Mouse (Mus musculus) testis, adult 2 months (tissue): ENCODE measurements around the gene Nol7. TPM values are rescaled to one million over a fixed set of nuclear protein-coding genes. Genes with fewer than 3 reads are reported as not detected.

Source experiments
- H3K27ac ChIP-seq: fragments of 200-500 bp; 2 replicates; pipeline ENCODE4 v1.5.1; 2012; ENCODE audit warnings: low read depth, low read length; ENCODE audit not compliant: control insufficient read depth, insufficient read depth
- H3K27me3 ChIP-seq: fragments of 200-500 bp; 2 replicates; pipeline ENCODE4 v1.6.1; 2012; ENCODE audit warnings: mild to moderate bottlenecking, low read length, moderate library complexity; ENCODE audit not compliant: control insufficient read depth, insufficient read depth
- H3K36me3 ChIP-seq: fragments of 200-500 bp; 2 replicates; pipeline ENCODE4 v1.6.1; 2012; ENCODE audit warnings: mild to moderate bottlenecking, low read length; ENCODE audit not compliant: control insufficient read depth, insufficient read depth
- H3K4me1 ChIP-seq: fragments of 200-500 bp; 2 replicates; pipeline ENCODE4 v1.6.1; 2012; ENCODE audit warnings: low read length; ENCODE audit not compliant: control insufficient read depth, insufficient read depth
- H3K4me3 ChIP-seq: fragments of 200-500 bp; 2 replicates; pipeline ENCODE4 v1.5.1; 2012; ENCODE audit warnings: low read depth, mild to moderate bottlenecking, low read length, moderate library complexity, mixed read lengths; ENCODE audit not compliant: control insufficient read depth
- CTCF ChIP-seq: fragments of 200-500 bp; IDR thresholded peaks from 2 replicates; pipeline ENCODE4 v1.5.1; 2012; ENCODE audit warnings: low read depth, mild to moderate bottlenecking, inconsistent platforms, low read length, moderate library complexity; ENCODE audit not compliant: control insufficient read depth, insufficient read depth, insufficient replicate concordance
- POLR2A ChIP-seq: fragments of 200-500 bp; IDR thresholded peaks from 2 replicates; pipeline ENCODE4 v1.6.1; 2012; ENCODE audit warnings: low read depth, mild to moderate bottlenecking, inconsistent platforms, low read length, moderate library complexity; ENCODE audit not compliant: control insufficient read depth
- polyA plus RNA-seq: library from polyadenylated mRNA; depleted of rRNA; stranded (reverse); fragments of >200 nt; gene quantifications from 2 replicates; pipeline ENCODE4 v1.2.3, GENCODE M21; 2012

The Nol7 gene
- polyA plus RNA-seq, 1 experiment, result 7.6 TPM

DNA sequence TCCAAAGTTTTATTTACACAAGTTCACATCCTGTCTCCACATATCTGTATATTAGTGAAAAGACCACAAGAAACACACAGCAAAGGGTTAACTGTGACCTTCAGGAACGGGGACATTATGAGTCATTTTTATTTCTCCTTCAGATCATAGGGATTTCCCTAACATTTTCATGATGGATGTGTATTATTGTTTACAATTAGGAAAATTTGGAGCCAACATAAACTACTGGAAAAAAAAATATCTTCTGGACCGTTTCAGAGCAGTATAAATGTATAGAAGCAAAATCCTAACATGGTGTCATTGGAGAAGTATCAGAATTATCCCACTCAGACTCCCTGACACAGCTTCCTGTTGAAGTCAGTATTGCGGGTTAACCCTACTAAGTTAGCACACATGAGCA lies 18.2 kb upstream of the Nol7 start:
- H3K36me3 ChIP-seq, result no peaks in the 10 kb centered on the region
- H3K4me1 ChIP-seq, result no peaks in the 10 kb centered on the region
- H3K27me3 ChIP-seq, result no peaks in the 10 kb centered on the region

DNA sequence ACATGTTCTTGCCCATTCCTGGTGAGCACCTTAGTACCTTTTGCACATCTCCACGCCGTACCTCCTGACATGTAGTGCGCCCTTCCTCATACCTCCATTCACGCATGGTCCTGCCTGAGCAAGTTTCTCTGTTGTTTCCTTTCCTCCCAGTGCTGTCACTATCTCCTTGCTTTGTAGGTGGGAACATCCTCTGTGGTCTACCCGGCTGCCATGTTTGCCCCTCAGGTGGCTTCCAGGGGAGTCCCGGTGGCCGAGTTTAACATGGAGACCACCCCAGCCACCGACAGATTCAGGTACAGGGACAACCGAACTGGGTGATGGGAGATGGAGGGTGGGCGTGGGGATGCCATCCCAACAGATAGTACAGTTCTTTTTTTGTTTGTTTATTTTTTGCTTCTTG lies 12.9 kb upstream of the Nol7 start:
- no peaks in the 10 kb centered on the region for H3K27me3 ChIP-seq
- TF ChIP-seq POLR2A (no peak), CTCF (no peak)
- no peak overlapping the region for H3K27ac ChIP-seq
- H3K4me1 ChIP-seq, result no peaks in the 10 kb centered on the region
- H3K36me3 ChIP-seq, result no peaks in the 10 kb centered on the region
- no peak overlapping the region for H3K4me3 ChIP-seq

More for the DNA sequence above, 18.2 kb upstream of the Nol7 start:
- no peak overlapping the region for H3K4me3 ChIP-seq
- H3K27ac ChIP-seq, result no peak overlapping the region
- TF ChIP-seq POLR2A (no peak), CTCF (no peak)

DNA sequence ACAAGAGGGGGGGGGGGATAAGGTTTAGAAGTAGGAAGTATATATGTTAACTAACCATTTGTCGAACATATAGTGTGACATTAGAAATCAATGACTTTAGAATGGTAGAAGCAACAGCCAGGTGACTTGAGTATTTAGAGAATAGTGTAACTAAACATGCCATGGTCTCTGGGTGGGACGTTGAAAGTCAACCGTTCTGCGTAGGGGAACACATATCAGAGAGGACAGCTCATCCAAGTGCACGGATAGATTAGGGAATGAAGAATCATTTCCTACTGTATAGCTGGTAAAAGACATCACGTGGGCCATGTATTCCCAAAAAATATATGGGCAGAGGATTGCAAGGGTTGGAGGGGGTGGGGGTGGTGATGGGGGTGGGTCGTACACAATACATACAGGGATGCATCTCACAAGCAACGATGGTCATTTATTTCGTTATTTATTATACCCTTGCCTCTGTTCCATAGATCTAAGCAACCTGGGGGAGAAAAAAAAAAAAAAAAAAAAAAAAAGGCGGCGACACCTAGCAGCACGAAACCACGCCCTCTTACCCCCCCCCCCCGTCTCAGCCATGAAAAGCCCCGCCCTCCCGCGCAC lies 392 bp upstream of the Nol7 start:
- Histone ChIP-seq H3K27me3 (no peaks in the 10 kb centered on the region), H3K27ac (no peak overlapping the region), H3K36me3 (no peaks in the 10 kb centered on the region; the same call in 1 of the 2 replicates), H3K4me3 (peak overlapping the region; percentile 96; the same call in 1 of the 2 replicates), H3K4me1 (peaks cover 6% of the 10 kb centered on the region)
- TF ChIP-seq POLR2A, result no peak
- TF ChIP-seq CTCF, result no peak

DNA sequence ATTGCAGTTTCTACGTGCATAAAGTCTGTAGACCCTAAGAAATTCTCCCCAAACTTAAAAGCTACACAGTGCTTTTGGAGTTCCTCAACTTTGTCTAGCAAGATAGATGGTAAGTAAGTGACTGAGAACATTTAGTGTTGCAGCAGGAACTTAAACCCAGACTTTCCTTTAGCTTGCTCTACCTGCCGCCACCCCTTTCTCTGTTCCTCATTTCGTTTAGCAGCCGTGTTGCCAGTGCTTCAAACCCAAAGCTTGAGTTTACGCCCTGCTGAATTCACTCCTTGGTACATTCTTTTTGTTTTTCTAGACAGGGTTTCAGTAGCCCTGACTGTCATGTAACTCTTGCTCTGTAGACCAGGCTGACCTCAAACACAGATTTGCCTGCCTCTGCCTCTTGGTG lies 1.4 kb downstream of the Nol7 start:
- Histone ChIP-seq H3K4me1 (peaks cover 6% of the 10 kb centered on the region), H3K27me3 (no peaks in the 10 kb centered on the region), H3K36me3 (no peaks in the 10 kb centered on the region; the same call in 1 of the 2 replicates), H3K4me3 (no peak overlapping the region), H3K27ac (no peak overlapping the region)
- TF ChIP-seq POLR2A (no peak), CTCF (no peak)

DNA sequence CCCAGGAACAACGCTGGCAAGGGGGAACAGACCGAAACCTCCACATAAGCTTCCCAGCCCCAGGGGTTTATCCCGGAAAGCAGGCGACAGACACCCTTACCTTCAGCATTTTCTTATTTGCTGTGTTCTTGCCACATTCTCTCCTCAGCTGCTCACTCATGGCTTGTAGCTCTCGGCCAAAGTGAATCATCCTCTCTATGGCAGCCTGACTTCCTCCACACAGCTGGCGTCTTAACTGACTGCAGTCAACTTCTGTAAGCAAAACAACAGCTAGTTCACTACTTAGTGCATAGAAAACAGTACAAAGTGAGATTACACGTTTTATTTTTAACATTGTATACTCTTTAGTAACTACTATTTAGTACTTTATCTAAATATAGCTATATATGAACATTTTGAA lies 14.1 kb downstream of the Nol7 start:
- peaks cover 4% of the 10 kb centered on the region for H3K36me3 ChIP-seq

DNA sequence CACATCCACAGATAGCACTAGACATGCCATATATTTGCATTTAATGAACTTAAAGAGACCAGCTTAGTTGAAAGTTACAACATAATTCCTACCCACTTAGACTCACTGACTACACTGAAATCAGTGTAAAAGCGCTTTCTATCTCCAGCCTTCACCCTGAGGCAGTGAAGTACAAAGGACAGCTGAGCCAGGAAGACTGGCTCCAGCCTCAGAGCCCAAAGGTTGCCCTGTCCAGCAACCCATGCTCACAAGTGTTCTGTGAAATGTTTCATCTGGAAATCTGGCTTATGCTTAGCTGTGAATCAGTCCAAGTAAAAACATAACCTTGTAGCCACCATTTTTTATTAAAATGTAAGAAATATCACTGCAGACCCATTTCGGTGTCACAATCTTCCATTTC lies 15.4 kb downstream of the Nol7 start:
- H3K27me3 ChIP-seq, result no peaks in the 10 kb centered on the region
- no peak overlapping the region for H3K27ac ChIP-seq
- peaks cover 4% of the 10 kb centered on the region for H3K36me3 ChIP-seq
- H3K4me1 ChIP-seq, result no peaks in the 10 kb centered on the region
- H3K4me3 ChIP-seq, result no peak overlapping the region
- TF ChIP-seq POLR2A (no peak), CTCF (no peak)

More for the DNA sequence above, 14.1 kb downstream of the Nol7 start:
- Histone ChIP-seq H3K27ac (no peak overlapping the region), H3K4me3 (no peak overlapping the region), H3K27me3 (no peaks in the 10 kb centered on the region), H3K4me1 (no peaks in the 10 kb centered on the region)
- TF ChIP-seq CTCF (no peak), POLR2A (no peak)

DNA sequence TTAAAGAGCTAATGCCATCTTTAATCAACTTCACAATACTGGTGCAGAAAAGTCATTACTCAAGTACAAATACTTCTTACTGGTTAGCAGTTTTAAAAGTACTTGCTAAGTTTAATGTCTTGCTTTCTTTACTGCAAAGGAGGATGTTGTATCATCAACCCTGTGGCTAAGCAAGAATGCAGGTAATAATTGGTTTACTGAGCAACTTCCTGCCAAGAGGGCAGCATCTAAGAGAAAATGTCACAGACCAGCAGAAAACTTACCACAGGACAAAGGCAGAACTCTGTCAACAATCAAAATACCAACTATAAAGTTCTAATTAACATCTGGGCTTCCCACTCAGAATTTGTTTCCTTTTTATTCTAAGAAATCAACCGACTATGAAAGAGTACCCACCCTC lies 17.1 kb downstream of the Nol7 start:
- H3K4me1 ChIP-seq, result no peaks in the 10 kb centered on the region
- peaks cover 5% of the 10 kb centered on the region for H3K36me3 ChIP-seq

More for the DNA sequence above, 17.1 kb downstream of the Nol7 start:
- Histone ChIP-seq H3K27ac (no peak overlapping the region), H3K4me3 (no peak overlapping the region), H3K27me3 (no peaks in the 10 kb centered on the region)
- TF ChIP-seq POLR2A (no peak), CTCF (no peak)
